Mouse (Mus musculus) hematopoietic stem cell, adult 5-6 weeks (primary cell): Measurements from ENCODE around the gene Ifih1. TPM values are rescaled to one million over a fixed set of nuclear protein-coding genes. Genes with fewer than 3 reads are reported as not detected.

Experiments
- ATAC-seq, 2 experiments: fragments of 125-278 bp in 1 of 2; replicated peaks in 1 of 2; 2 replicates each; pipeline ENCODE4 v1.8.0; 2016 to 2017; ENCODE audit warnings: inconsistent platforms in 2 of 2, mild to moderate bottlenecking in 2 of 2, moderate number of reproducible peaks in 2 of 2, low read depth in 1 of 2, moderate TSS enrichment in 1 of 2; ENCODE audit not compliant: low FRiP score in 2 of 2, poor library complexity in 2 of 2, severe bottlenecking in 2 of 2, insufficient read depth in 1 of 2, low TSS enrichment in 1 of 2
- total RNA-seq: library from RNA; stranded (forward); fragments of 172-1452, 232-1000 nt; gene quantifications from 2 replicates; pipeline ENCODE4 v1.2.3, GENCODE M21; 2017

Gene Ifih1
- total RNA-seq, 1 experiment from 2014 or later: 42.6 TPM

GRCm38 (mm10) chr2:62646671-62647289 is 725 bp upstream of the Ifih1 start:
- no peak for ATAC-seq

GRCm38 (mm10) chr2:62645475-62645874 is 580 bp downstream of the Ifih1 start:
- ATAC-seq: peak in 1 of 2 experiments; percentile 31; a peak in 1 of 4 replicates

DNA sequence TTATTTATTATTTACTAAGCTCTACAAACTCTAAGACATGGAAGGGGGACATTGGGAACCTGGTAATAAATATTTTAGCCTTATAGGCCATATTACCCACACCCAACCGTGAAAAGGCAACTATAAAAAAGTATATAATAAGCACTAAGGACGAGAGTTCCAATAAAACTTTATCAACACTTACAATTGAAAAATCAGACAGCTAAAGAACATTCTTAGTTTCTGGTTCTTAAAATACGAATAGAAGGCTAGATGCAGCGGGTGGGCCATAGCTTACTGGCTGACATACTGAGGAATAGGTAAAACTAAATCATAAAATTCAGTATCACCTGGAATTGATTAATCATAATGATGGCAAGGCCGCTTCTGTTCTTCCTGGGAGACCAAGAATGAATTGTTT is 1.2 kb downstream of the Ifih1 start:
- no peak for ATAC-seq

DNA sequence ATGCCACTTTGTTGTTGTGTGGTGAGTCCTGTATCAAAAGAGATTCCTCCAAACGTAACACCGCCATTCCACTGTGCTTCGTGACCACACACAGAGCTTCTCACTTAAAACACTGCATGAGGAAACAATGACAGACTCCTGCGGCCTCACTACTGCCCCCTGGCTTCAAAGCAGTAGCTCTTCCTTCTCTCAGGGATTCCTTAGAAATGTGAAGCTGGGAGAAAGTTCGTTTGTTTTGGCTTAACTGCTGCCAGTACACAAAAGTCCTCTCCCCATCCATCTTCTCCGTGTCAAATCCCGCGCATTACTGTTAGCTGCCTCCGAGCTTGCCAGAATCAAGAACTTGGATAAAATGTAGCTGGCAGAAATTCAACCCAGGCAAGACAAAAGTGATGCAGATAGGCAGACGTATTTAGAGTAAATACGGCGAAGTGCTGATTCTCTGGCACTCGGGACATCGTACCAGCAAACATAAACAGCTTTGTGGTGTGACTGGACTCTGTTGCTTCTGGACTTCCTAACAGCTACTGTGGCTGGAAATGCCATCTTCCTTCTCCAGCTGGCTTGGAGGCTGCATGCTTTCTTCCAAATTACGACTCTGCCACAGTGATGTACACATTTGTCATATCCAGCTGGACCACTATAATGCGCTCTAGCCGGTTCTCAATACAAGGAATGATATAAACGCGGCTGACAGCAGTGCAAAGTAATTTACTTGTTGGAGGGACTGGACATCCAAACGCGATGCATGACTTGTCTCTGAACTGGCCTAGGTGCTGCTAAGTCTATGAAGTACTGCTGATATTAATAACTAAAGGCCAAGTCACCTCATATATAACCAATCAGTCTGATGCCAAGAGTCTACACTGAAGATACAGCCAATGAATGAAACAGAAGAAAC is 2.4 kb downstream of the Ifih1 start:
- ATAC-seq: peak; percentile 58 to 67; a peak in 3 of 4 replicates

- ATAC-seq: peak; percentile 58 to 61; a peak in 3 of 4 replicates
Measured at GRCm38 (mm10) chr2:62639869-62640268, 6.2 kb downstream of the Ifih1 start.

DNA sequence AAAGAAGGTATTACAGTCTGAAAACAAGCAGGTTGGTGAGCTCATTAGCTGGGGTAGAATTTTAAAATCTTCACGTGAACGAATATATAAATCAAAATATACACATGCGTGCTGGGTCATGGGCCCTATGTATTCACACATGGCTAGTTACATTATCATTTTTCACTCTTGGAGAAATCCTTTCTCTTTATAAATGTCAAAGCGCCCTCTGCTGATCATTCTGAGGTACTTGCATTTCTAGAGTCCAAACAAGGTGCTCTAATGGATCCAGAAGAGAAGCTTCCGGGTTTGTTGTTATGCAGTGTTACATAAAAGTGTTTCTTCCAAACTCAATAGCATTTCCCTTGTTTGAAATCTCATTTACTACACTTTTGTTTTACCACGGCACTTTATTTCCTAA is 15.6 kb downstream of the Ifih1 start:
- ATAC-seq: peak; percentile 80 to 91

DNA sequence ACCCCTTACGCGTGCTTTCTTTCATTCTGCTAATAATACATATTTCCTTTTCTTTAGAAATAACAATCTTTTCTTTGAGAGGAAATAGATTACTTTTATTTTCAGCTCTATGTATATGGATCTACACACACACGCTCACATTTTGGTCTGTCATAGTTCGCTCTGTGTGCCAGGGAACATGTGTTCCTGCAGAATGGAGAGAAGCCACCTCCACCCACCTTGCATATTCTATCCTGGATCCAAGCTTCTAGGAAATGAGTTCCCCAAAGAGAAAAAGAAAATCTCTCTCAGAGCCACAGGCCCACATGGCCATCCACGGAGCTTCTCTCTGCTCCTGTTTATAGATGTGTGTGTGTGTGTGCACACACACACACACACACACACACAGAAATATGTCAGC is 17.7 kb downstream of the Ifih1 start:
- no peak for ATAC-seq

- ATAC-seq: peak in 1 of 2 experiments; percentile 58; a peak in 2 of 4 replicates
Measured at GRCm38 (mm10) chr2:62627728-62628127, 18.3 kb downstream of the Ifih1 start.

- no peak for ATAC-seq
Measured at GRCm38 (mm10) chr2:62623024-62623441, 23.0 kb downstream of the Ifih1 start.

- no peak for ATAC-seq
Measured at GRCm38 (mm10) chr2:62619679-62620078, 26.4 kb downstream of the Ifih1 start.

- ATAC-seq: peak; percentile 27 to 53; a peak in 3 of 4 replicates
Measured at GRCm38 (mm10) chr2:62618934-62619341, 27.1 kb downstream of the Ifih1 start.

GRCm38 (mm10) chr2:62613133-62613532 is 32.9 kb downstream of the Ifih1 start:
- no peak; a peak in 1 of 4 replicates for ATAC-seq

GRCm38 (mm10) chr2:62606205-62606604 is 39.9 kb downstream of the Ifih1 start:
- peak; percentile 71 to 76 for ATAC-seq

DNA sequence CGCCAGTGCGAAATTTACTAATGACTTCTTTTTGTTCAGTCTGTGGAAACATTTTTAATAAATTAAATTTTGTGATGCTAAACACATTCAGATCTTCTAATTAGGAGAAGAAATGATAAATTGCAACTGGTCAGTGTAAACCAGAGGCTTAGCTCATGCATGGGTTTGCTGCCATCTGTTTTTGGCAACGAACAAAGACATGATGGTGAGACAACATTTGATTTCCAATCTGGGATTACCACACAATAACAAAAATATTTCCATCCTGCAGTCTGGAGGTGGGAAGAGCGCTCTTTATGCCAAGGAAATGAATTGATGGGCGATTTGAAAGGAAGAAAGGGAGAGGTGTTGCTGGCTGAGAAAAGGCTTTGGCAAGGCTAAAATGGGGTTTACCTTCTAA is 42.5 kb downstream of the Ifih1 start:
- no peak for ATAC-seq

DNA sequence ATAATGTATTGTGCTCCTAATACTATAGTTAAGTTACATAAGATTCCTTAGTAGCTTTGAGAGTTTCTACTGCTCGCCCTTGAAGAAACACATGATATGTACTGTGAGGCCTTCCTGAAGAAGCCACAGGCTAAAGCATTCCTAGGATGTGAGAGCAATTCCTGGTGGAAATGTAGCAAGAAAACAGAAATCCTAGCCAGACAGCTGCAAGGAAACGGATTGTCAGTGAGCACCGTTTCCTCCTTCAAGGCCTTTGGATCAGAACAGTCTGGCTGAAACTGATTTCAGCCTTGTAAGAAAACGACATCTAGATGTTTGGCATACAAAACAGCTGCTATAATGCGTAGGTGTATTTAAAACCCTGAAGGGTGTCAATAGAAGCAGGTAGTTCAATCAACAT is 49.5 kb downstream of the Ifih1 start:
- ATAC-seq: no peak

GRCm38 (mm10) chr2:62594491-62594890 is 51.6 kb downstream of the Ifih1 start:
- ATAC-seq: no peak

GRCm38 (mm10) chr2:62591555-62591954 is 54.5 kb downstream of the Ifih1 start:
- ATAC-seq: no peak

DNA sequence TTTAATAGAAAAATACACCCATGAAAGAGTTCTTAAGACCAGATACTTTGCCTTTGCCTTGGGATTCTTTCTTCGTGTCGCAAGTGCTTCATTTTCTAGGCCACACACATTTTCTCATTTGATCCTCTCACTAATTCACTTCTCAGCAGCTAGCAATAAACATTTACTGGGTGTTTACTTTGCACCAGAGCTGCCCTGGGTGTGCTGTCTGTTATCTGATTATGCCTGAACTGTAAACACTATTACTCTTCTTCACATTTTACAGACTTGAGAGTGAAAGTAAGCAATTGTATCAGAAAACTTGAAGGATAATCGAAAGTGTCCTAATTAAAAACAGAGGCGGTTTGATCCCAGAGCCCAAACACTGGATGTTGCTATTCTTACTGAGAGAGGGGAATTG is 56.7 kb downstream of the Ifih1 start:
- ATAC-seq: no peak
